Mouse (Mus musculus): ENCODE measurements around the gene Tmem211.

The Tmem211 gene

GRCm38 (mm10) chr5:113214041-113214440 is 12.7 kb upstream of the Tmem211 start:
- DNase-seq (ENCODE audit: low spot score): no peak

GRCm38 (mm10) chr5:113214455-113214854 is 12.3 kb upstream of the Tmem211 start:
- DNase-seq (ENCODE audit: low spot score): no peak

- DNase-seq (ENCODE audit: low spot score): peak; percentile 39
These were observed 11.1 kb upstream of the Tmem211 start for GRCm38 (mm10) chr5:113215610-113216011.

DNA sequence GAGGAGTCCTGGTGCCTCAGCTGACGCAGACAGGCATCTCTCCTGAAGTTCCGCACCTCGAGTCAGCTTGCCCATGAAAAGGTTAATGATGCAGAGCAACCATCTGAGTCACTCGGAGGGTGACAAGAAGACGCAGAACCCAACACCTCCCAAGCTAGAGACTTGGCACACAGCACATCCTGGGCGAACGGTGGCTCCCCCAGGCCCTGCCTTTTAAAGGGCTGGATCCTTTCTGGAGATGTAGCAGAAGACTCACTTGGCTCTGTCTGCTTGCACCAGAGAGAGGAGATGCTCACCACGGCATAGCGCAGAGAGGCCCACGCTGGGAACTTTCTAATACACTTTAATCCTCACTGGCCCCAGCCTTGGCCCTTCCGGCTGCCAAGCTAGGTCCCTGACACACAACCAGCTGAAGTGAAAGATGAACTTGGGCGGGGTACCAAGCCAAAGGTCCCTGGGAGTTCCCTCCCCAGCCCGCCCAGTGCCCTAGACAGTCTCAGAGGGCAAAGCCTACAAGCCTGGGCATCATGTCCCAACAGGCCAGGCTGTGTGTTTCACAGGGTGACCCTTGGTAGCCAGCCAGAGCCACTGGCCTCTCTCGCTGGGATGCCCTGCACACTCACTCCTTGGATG is 10.3 kb upstream of the Tmem211 start:
- no peak for DNase-seq (ENCODE audit: low spot score)

GRCm38 (mm10) chr5:113217076-113217475 is 9.6 kb upstream of the Tmem211 start:
- no peak for DNase-seq (ENCODE audit: low spot score)

DNA sequence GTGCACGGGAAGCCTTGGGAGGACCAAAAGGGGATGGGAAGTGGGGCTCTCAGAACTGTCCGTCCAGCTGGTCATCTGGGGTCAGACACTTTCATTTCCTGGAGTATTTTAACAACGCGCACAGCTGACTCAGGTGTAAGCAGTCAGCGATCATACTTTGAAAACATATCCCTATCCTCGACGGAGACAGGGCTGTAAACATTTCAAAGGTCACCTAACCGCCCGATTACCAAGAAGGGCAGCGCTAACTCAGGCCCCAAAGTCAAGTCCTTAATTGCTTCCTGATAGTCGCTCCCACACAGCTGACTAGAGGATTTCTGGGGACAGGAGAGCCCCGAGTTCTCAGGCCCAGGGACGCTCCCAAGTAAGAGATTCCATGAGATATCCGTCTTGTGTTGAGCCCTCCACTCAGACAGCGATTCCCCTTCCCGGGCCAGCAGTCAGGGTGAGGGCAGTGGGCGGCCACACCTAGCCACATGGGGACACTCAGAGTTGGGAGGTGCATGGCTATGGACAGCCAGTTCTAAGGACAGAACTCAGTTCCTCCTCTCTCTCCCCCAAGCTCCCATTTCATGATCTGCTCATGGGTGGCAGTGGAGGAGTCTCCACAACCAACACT is 8.0 kb upstream of the Tmem211 start:
- no peak for DNase-seq (ENCODE audit: low spot score)

- no peak for DNase-seq (ENCODE audit: low spot score)
These were observed 7.3 kb upstream of the Tmem211 start for GRCm38 (mm10) chr5:113219450-113219849.

- DNase-seq (ENCODE audit: low spot score): no peak
These were observed 6.8 kb upstream of the Tmem211 start for GRCm38 (mm10) chr5:113219876-113220275.

- DNase-seq (ENCODE audit: low spot score): no peak
These were observed 6.1 kb upstream of the Tmem211 start for GRCm38 (mm10) chr5:113220383-113221146.

GRCm38 (mm10) chr5:113221147-113221865 is 5.4 kb upstream of the Tmem211 start, which contains the start of gene 2900026A02Rik:
Gene 2900026A02Rik, minus strand, starts transcription at chr5:113221236.
- DNase-seq (ENCODE audit: low spot score): peak; percentile 93

DNA sequence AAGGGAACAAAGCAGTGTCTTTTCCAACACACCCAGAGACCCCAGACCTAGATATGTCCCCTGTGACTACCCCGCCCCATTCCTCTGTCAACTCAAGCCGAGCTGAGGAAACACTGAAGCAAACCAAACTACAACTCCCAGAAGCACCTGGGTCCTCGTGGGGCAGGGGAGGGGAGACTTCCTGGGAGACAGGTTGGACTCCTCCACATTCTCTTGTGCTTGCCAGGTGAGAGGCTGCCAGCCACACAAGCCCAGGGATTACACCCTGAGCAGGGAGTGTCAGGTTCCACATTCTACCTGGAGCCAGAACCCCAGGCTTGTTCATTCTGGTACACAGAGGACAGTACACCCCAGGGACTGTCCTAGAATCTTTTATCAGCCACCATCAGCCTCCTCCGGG is 2.8 kb upstream of the Tmem211 start:
- DNase-seq (ENCODE audit: low spot score): no peak

- DNase-seq (ENCODE audit: low spot score): no peak
These were observed 1.4 kb upstream of the Tmem211 start for GRCm38 (mm10) chr5:113225271-113225670.

DNA sequence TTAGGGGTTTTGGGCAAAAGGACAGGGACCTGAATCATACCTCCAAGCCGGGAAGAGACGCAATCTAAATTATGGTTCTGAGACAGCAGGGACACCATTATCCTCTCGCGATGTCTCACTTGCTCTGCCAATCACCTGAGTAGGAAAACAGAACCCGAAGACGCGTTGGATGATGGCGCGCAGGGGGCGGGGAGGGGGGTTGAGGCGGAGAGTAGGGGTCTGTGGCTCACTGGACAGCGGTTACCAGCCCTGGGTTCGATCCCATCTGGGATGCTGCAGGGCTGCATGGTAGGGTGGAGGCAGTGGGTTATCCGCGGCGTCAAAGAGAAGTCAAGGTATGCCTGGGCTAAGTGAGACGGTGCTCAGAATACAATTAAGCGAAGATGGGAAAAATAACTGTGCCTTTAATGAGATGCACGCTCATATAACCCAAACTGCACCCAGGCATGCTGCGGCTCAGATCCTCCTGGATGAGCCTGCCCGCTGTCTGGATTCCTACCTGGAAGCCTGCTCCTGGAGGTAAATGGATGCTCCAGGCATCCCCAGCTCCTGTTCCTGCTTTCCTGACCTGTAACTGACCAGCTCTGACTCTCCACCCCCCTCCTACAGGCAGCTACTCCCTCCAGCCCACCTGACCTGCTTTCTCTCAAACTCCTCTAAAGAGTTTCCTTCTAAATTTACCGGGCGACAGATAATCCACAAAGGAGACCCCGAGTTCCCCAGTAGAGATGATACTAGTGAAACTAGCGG is 848 bp upstream of the Tmem211 start:
- no peak for DNase-seq (ENCODE audit: low spot score)

GRCm38 (mm10) chr5:113230196-113230595 is 3.5 kb downstream of the Tmem211 start:
- no peak for DNase-seq (ENCODE audit: low spot score)

GRCm38 (mm10) chr5:113249263-113249930 is 22.7 kb downstream of the Tmem211 start:
- peak; percentile 33 for DNase-seq (ENCODE audit: low spot score)

GRCm38 (mm10) chr5:113250806-113251205 is 24.1 kb downstream of the Tmem211 start:
- no peak for DNase-seq (ENCODE audit: low spot score)

DNA sequence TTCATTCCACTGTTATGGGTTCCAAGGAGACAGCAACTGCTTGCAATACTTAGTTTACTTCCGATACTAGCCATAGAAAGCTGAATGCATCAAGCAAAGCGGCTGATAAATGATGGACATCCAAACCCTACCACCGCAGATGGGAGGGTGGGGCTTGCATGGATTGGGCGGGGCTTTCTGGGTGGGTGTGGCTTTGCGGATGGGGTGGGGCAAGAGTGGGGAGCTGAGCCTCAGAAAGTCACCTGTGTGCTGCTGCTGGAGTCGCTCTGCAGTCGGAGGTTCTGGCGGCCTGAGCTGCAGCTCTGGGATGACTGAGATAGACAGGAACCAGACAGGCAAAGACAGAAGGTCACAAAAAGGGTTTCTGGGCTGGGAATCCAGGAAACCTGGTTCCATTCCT is 38.9 kb downstream of the Tmem211 start:
- no peak for DNase-seq (ENCODE audit: low spot score)

DNA sequence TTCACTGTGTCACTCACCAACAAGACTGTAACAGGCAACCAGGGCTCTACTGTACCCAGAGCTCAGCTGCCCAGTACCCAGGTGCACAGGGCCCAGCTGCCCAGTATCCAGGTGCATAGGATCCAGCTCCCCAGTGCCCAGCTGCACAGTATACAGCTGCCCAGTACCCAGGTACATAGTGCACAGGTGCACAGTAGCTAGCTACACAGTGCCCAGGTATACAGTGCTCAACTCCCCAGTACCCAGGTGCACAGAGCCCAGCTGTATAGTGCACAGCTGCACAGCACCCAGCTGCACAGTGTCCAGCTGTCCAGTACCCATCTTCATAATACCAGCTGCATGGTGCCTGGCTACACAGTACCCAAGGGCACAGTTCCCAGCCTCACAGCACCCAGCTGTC is 41.5 kb downstream of the Tmem211 start:
- DNase-seq (ENCODE audit: low spot score): no peak

- DNase-seq (ENCODE audit: low spot score): no peak
These were observed 43.3 kb downstream of the Tmem211 start for GRCm38 (mm10) chr5:113270043-113270442.

DNA sequence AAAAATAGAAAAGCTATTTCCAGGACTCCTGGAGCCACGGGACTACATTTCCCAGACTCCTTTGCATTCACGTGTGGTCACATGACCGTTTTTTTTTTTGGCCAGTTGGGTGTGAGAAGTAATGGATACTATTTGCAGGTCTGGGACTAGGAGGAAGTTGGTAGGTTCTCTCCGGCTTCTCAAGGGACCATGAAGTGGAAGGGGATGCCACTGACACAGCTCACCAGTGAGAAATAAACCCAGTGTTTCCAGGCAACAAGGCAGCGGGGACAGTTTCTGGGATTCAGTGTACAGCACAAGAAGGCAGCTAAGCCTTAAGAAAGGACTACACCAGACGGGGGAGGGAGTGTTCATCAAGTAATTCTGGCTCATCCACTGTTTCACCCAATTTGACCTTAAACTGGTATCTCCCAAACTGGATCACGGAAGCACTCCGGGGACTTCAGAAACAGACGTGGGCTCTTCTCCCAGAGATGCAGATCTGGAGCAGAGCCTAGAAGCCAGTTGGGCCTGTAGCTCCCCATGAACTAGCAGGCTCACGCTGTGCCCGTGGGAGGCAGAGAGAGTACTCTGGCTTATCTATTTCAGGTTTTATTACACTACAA is 44.6 kb downstream of the Tmem211 start:
- DNase-seq (ENCODE audit: low spot score): no peak

DNA sequence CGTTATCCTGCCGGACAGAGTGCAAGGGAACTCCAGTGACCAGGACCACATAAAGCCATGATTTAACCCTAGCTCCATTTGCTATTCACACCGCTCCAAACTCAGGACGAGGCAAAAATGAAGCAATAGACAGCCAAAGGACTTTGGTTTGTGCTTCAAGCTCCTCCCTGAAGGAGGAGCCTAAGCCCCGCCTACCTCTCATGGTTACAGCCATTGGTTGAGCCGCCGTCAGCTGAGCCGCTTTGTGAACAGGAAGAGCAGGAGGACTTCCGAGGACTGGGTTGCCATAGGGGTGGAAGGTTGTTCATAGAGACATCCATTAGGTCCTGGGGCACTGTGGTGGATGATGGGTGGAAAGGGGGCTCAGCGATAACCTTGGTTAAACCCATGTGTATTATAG is 49.1 kb downstream of the Tmem211 start:
- DNase-seq (ENCODE audit: low spot score): no peak

Measured in urinary bladder, postnatal 25 days (tissue).